Mouse (Mus musculus): ENCODE measurements around the gene Ceacam19.
"Not testable (repeated sequence)": the region's sequence is repeated elsewhere in the genome, so short reads cannot be mapped to it uniquely, and the experiment has no call there.

Ceacam19 gene

DNA sequence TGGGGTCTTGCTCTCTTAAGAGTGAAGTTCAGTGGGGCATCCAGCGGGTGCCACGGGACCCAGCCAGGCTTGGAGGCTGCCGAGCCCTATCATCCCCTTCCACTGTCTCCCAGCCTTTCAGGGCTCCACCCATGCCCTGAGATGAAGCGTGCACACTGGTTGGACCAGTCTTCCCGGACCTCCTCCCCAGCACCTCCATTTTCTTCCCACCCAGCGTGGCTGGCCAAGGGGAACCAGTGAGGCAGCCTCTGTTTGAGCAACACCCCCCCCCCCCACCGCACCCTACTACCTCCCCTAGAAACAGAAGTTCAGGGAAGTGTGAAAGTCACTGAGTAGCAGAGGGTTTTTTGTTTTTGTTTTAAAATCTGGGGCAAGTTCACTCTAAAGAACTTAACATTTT lies at the start of gene Ceacam19:
TSS of gene Ceacam19 (minus strand) at position 117 of the 400 bp plus-strand sequence.
- no peak for DNase-seq (ENCODE audit: extremely low spot score)

GRCm38 (mm10) chr7:19937229-19937821 lies 49.6 kb upstream of the Ceacam19 start:
- no peak for DNase-seq (ENCODE audit: extremely low spot score)

DNA sequence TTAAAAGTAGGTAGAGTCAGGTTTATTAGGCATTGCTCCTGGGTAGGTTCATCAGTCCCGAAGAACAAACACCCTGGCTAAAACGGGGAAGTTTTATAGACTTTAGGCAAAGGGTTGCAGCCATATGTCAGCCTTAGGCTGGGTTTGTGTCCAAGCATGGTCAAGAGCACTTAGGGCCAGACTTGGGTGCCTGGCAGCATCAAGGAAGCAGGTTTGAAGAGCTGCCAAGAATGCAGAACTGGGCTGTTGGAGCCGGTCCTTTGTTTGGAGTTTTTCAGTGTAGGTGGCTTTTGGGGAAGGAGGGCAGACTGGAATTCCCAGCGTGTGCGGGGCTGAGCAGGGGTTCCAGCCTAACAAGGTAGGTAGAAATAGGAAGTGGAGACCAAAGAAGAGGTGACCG lies 48.2 kb upstream of the Ceacam19 start:
- DNase-seq (ENCODE audit: extremely low spot score), result no peak

DNA sequence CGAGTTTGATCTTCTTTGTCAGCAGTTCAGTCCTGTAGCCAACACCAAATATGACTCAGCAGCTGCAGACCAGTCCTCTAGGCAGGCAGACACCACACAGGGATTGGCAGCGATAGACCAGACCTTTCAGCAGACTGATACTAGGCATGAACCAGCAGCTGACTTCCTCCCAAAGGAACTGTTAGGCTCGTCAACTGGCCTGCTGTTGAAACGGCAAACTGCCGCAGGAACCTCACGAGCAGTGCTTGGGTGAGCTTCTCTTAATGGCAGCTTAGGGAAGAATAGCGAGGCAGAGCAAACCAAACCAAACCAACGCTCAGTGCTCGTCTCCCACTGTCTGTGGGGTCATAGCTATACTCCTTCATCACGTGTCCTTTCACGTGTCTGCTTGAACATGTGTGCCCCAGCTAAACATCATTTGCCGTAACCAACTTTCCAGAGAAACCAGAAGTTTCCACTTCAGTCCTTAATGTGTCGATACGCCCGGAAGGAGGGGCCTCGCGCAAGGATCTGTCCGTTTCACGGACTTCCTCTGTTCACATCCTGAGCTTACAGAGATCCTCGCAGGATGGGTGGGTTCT lies 47.5 kb upstream of the Ceacam19 start:
- no peak for DNase-seq (ENCODE audit: extremely low spot score)

- DNase-seq (ENCODE audit: extremely low spot score), result no peak
These were observed 45.4 kb upstream of the Ceacam19 start for GRCm38 (mm10) chr7:19932877-19933809.

DNA sequence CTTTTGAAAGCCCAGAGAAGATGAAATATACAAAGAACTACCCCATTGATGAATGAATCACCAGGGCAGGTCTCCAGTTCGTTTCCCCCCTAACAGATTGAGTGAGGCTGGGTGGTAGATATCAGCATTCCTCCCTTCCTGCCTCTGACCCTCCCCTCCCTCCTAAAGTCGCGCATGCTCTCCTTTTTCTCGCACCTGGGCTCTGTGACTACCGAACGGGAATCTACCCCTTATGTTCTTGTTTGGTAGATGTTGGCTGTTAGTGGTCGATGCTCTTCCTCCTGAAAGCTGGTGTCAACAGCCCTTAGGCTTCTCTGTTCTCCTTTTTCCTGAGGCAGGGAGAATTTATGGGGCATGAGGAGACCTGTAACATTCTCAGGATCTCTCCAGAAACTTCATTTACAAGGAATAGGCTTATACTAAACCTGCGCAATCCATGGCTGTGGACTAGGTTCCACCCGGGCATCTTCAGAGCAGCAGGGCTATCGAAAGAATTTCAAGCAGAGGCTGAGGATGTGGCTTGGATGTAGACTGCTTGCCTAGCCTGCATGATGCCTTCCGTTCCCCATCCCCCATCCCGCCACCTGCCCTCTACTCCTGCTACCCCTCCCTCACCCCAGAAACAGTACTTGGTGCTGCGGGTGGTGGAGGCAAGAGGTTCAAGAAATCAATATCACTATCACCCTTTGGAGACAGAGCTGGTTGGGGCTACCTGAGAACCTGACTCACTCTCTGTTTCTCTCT lies 44.5 kb upstream of the Ceacam19 start:
- no peak for DNase-seq (ENCODE audit: extremely low spot score)

- not testable (repeated sequence) for DNase-seq (ENCODE audit: extremely low spot score)
These were observed 42.7 kb upstream of the Ceacam19 start for GRCm38 (mm10) chr7:19930481-19930880.

DNA sequence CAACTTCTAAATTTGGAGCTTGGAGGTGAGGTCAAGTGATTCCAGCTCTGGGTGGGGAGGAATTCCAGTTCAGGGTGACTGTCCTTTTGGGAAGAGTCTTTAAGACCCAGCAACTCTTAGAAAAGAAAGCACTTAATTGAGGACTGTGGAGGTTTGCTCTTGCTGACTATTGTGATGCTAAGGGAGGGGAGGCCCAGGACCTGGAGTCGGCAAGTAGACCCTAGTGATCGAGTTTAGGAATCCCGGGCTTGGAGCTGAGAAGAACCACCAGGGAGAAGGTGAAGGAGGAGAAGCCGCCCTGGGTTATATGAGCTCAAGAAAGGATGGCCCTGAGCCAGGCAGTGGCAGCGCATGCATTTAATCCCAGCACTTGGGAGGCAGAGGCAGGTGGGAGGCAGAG lies 40.7 kb upstream of the Ceacam19 start:
- DNase-seq (ENCODE audit: extremely low spot score), result no peak

- DNase-seq (ENCODE audit: extremely low spot score), result no peak
These were observed 39.2 kb upstream of the Ceacam19 start for GRCm38 (mm10) chr7:19926849-19927480.

GRCm38 (mm10) chr7:19925376-19925775 lies 37.6 kb upstream of the Ceacam19 start:
- no peak for DNase-seq (ENCODE audit: extremely low spot score)

GRCm38 (mm10) chr7:19923797-19924196 lies 36.0 kb upstream of the Ceacam19 start:
- peak; percentile 11 for DNase-seq (ENCODE audit: extremely low spot score)

- DNase-seq (ENCODE audit: extremely low spot score), result no peak
These were observed 35.6 kb upstream of the Ceacam19 start for GRCm38 (mm10) chr7:19923354-19923753.

DNA sequence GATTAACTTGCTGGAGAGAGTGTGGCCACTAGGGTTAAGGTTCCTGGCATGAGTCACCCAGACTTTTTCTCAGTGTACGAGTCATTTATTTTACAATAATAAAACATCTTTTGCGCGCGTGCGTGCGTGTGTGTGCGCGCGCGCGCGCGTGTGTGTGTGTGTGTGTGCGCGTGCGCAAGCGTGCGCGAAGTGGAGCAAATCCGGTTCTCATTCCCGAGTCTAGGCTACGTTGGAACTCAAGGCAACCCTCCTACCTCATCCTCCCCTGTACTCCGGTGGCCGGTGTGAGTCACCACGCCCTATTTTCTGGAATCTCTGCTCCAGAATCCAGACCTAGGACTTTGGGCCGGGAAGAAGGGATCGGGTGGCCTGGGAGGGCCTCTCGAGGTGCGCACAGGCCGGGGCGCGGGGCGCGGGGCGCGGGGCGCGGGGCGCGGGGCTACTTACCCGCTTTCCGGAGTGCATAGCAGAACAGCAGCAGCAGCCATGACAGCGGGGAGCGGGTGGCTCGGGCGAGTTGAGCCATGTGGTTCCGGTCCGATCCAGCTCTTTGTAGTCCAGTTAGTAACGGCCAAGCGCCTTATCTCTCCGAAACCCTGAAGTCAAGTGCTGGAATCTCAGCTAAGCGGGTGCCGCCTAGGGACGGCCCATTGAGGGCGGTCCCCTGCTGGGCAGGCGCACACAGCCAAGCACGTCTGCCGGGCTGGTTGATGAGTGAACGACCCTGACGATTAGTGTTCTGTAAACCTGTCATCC lies 32.9 kb upstream of the Ceacam19 start, which contains the start of gene Pvr:
TSS of gene Pvr (minus strand) at position 655 of the 756 bp plus-strand sequence.
- DNase-seq (ENCODE audit: extremely low spot score), result peak; percentile 80

- DNase-seq (ENCODE audit: extremely low spot score), result no peak
These were observed 32.4 kb upstream of the Ceacam19 start for GRCm38 (mm10) chr7:19920166-19920505.

GRCm38 (mm10) chr7:19914558-19914957 lies 26.8 kb upstream of the Ceacam19 start:
- no peak for DNase-seq (ENCODE audit: extremely low spot score)

GRCm38 (mm10) chr7:19911695-19912524 lies 24.1 kb upstream of the Ceacam19 start:
- DNase-seq (ENCODE audit: extremely low spot score), result no peak

- DNase-seq (ENCODE audit: extremely low spot score), result no peak
These were observed 23.5 kb upstream of the Ceacam19 start for GRCm38 (mm10) chr7:19911292-19911658.

- peak; percentile 79 for DNase-seq (ENCODE audit: extremely low spot score)
These were observed 22.9 kb upstream of the Ceacam19 start for GRCm38 (mm10) chr7:19910421-19911291.

DNA sequence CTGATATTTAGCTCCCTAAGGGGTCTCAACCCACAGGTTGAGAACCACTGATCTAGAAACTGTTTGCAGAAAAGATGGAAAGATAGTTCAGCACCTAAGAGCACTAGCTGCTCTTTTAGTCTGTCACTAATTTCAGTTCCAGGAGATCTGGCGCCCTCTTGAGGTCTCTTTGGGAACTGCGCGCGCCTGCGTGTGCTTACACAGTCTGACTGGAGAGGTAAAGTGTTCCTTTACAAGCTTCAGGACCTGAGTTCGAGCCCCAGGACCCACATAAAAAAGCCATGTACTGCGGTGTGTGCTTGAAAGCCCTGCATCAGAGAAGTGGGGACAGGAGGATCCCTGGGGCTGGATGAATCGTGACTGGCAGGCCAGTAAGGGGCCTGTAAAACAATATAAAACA lies 2.1 kb upstream of the Ceacam19 start:
- peak; percentile 34 for DNase-seq (ENCODE audit: extremely low spot score)

Measured in embryo, embryonic 9.5 days (tissue).